Mouse (Mus musculus) B cell, adult 62 days (primary cell): Measurements from ENCODE around the gene Olfr1186. TPM values are rescaled to one million over a fixed set of nuclear protein-coding genes. Genes with fewer than 3 reads are reported as not detected.

ENCODE experiments used
- total RNA-seq: library from RNA; stranded (reverse); gene quantifications from 4 replicates; pipeline ENCODE4 v1.2.4, GENCODE M21; 2023

Olfr1186 gene
- total RNA-seq = not detected in 4 replicates

DNA sequence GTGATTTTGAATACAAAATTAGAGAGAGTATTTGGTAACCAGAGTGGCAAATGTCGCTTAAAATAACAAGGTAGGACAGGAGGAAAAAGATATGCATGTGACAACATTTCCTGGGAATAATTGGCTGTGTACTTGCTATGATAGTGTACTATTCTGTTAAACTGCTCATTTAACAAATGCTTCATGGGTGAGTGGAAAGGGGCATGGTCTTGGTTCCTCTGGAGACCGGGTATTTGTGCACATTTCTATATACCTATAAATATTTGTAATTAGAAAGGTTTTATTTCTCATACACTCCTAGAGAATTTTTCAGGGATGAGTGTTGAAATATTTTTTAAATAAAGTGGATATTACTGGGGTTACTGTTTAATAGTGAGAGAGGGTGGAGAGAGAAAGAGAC is at the start of gene Olfr1186:
TSS of gene Olfr1186 (plus strand) at position 301 of the 400 bp plus-strand sequence.

DNA sequence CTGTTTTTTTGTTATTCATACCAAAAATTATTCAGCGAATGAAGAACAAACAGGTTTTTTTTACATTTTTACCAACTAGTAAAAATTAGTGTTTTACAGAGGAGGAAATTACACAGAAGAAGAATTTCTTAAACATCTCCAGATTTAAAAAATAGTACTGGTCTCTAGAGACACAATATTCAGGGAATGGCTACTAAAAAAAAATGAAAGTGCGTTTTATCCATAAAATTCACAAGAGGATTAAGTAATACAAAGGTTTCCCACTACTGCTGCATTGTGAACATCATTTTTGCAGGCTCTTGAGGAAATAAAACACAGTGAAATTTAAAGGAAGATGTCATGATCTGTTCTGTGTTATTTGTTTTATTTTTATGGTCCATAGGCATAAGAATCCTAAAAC is 35.1 kb upstream of the Olfr1186 start, which contains the start of gene Olfr1184:
TSS of gene Olfr1184 (plus strand) at position 301 of the 400 bp plus-strand sequence.

DNA sequence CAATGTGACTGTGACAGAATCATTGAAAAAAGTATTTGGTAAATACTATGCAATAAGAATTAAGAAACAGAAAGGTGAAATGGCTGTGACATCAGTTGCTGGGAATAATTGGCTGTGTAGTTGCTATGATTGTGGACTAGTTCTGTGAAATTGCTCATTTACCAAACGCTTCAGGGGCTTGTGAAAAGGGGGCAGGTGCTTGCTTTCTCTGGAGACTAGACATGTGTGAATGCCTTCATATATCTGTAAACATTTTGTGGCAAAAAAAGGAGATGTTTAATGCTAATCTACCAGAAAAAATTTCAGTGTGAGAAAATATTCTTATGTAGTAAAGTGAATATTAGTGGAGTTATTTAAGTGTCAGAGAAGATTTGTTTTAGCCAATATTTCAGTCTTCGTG is 25.3 kb upstream of the Olfr1186 start, which contains the start of gene Olfr1185-ps1:
TSS of gene Olfr1185-ps1 (plus strand) at position 301 of the 400 bp plus-strand sequence.

DNA sequence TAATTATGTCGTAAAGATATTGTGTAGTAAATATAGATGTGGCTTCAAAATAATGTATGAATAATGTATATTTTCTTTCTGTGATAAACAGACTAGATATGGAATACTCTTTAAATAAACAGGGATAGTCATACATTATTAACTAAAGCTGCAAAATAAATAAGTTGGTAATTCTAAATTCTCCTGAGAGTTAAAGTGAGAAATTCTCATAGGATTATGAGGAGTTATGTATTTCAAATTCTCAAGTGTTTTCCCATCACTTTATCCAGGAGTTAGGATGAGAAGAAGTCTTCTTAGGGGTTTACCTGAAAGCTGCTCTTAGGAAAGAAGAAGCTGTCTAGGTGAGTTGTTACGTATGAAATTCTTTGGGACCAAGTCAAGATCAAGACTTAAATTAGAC is 38.3 kb downstream of the Olfr1186 start, which contains the start of gene Olfr1188:
TSS of gene Olfr1188 (plus strand) at position 301 of the 400 bp plus-strand sequence.

Other genes starting within 250 kb of the Olfr1186 start
- gene Olfr1173, start 238.7 kb upstream of the Olfr1186 start, total RNA-seq = not detected in 4 replicates
- not detected in 4 replicates for gene Olfr1174-ps, start 203.4 kb upstream of the Olfr1186 start, total RNA-seq
- gene Olfr1175-ps, start 191.3 kb upstream of the Olfr1186 start, total RNA-seq = not detected in 4 replicates
- gene Olfr1176, start 181.8 kb upstream of the Olfr1186 start, total RNA-seq = not detected in 4 replicates
- not detected in 4 replicates for gene Olfr1177-ps, start 172.1 kb upstream of the Olfr1186 start, total RNA-seq
- not detected in 4 replicates for gene Olfr1178, start 131.5 kb upstream of the Olfr1186 start, total RNA-seq
- not detected in 4 replicates for gene Olfr1179, start 112.1 kb upstream of the Olfr1186 start, total RNA-seq
- not detected in 4 replicates for gene Olfr1180, start 99.4 kb upstream of the Olfr1186 start, total RNA-seq
- not detected in 4 replicates for gene Olfr1181, start 92.4 kb upstream of the Olfr1186 start, total RNA-seq
- gene Gm13757, start 69.4 kb upstream of the Olfr1186 start, total RNA-seq = not detected in 4 replicates
- not detected in 4 replicates for gene Olfr1183, start 63.7 kb upstream of the Olfr1186 start, total RNA-seq
- gene Olfr1184, start 35.0 kb upstream of the Olfr1186 start, total RNA-seq = not detected in 4 replicates
- gene Olfr1185-ps1, start 25.2 kb upstream of the Olfr1186 start, total RNA-seq = not detected in 4 replicates
- not detected in 4 replicates for gene Olfr1188, start 38.4 kb downstream of the Olfr1186 start, total RNA-seq
- gene Olfr1189, start 67.9 kb downstream of the Olfr1186 start, total RNA-seq = not detected in 4 replicates
- gene Olfr1191-ps1, start 122.0 kb downstream of the Olfr1186 start, total RNA-seq = 0.09 to 0.20 TPM in 2 of 4 replicates, not detected in the others
- gene Olfr1192-ps1, start 130.0 kb downstream of the Olfr1186 start, total RNA-seq = not detected in 4 replicates
- gene Olfr1193, start 157.1 kb downstream of the Olfr1186 start, total RNA-seq = not detected in 4 replicates
- gene Olfr1195, start 170.6 kb downstream of the Olfr1186 start, total RNA-seq = not detected in 4 replicates
- not detected in 4 replicates for gene Olfr1196, start 186.0 kb downstream of the Olfr1186 start, total RNA-seq
- gene Olfr1197, start 213.8 kb downstream of the Olfr1186 start, total RNA-seq = not detected in 4 replicates
- gene Olfr1198, start 232.8 kb downstream of the Olfr1186 start, total RNA-seq = not detected in 4 replicates
- gene Olfr1199, start 241.9 kb downstream of the Olfr1186 start, total RNA-seq = not detected in 4 replicates